Mouse (Mus musculus): ENCODE measurements around the gene Slc30a1.

- TF ChIP-seq POLR2A (IDR thresholded peaks at IDR 0.05; ENCODE audit: borderline replicate concordance, extremely low read depth, insufficient read depth, insufficient read length, poor library complexity, severe bottlenecking) (no peak), CTCF (IDR thresholded peaks at IDR 0.05; ENCODE audit: borderline replicate concordance, extremely low read depth, insufficient read depth, insufficient read length) (no peak)
Measured at GRCm38 (mm10) chr1:191881663-191882062, 24.9 kb upstream of the Slc30a1 start.

All from brain, embryonic 14.5 days (tissue).